Mouse (Mus musculus) splenic B cell, adult 2 months (primary cell): ENCODE measurements around the gene Mrpl39.

Experiments
- DNase-seq: peaks from one replicate; pipeline ENCODE4 v3.0.0-alpha.2; 2011; ENCODE audit warnings: low read depth, low spot score
- H3K27me3 ChIP-seq: 2 replicates; pipeline ENCODE4 v1.6.1; 2012; ENCODE audit warnings: mild to moderate bottlenecking, low read length, moderate library complexity, mixed read lengths; ENCODE audit not compliant: control insufficient read depth, poor library complexity, insufficient read depth, severe bottlenecking
- H3K36me3 ChIP-seq: 2 replicates; pipeline ENCODE4 v1.6.1; 2012; ENCODE audit warnings: mild to moderate bottlenecking, low read length, moderate library complexity, mixed read lengths; ENCODE audit not compliant: control insufficient read depth, poor library complexity, insufficient read depth, severe bottlenecking

The Mrpl39 gene

DNA sequence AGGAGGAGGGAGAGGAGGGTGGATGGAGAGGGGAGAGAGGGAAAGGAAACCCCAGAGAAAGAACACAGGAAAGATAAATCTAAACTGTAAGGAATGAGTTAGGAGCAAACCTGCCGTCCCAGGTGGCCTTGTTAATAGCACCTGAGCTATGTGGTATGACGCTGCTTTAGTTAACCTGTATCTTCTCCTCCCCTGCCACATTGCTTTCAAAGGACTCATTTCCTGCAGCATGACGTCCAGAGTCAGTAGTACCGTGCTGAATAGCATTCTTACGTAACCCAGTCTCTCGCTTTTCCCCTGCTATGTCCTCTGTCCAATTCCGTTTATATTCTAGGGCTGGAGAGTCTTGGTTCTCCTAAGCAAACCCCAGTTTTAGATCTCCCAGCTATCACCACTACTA is 35.3 kb upstream of the Mrpl39 start:
- Histone ChIP-seq H3K36me3 (no peaks in the 10 kb centered on the region), H3K27me3 (peaks cover 2% of the 10 kb centered on the region; the same call in 1 of the 2 replicates)
- DNase-seq: no peak

DNA sequence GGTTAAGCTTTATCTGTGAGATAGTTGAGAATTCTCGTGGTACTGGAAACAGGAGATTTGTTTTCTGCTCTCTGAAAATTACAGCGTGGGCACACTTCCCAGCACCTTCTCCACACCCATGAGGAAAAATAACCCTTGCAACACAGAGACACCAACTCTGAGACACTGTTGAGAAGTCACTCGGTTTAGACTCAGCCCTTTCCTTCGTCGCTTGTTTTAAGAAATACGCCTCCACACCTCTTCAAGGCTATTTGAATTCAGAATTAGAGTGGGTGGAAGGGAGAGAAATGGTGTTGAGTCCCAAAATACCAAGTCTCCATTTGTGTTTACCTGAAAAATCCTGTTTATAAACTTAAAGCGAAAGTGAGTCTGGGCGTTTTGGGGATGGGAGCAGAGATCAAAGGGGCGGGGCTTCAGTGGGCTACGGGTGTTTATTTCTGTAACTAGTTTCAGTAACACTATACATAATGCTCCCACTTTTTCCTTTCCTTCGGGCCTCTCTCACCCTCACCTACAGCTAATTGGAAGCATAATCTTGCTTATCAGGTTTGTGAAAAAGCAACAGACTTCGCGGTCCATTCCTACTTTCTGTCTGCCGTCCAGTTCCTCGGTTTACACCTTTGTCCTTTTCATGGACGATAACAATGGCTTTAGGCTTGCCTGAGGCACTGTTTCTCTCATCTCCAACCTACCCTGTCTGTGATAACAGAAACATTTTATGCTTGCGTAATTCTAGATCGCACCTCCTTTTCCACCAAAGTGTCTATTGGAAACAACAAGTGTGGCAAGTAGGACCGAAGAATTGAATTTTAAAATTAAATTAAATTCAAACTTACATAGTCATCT is 34.3 kb upstream of the Mrpl39 start:
- Histone ChIP-seq H3K27me3 (peaks cover 2% of the 10 kb centered on the region; the same call in 1 of the 2 replicates), H3K36me3 (no peaks in the 10 kb centered on the region)
- no peak for DNase-seq

DNA sequence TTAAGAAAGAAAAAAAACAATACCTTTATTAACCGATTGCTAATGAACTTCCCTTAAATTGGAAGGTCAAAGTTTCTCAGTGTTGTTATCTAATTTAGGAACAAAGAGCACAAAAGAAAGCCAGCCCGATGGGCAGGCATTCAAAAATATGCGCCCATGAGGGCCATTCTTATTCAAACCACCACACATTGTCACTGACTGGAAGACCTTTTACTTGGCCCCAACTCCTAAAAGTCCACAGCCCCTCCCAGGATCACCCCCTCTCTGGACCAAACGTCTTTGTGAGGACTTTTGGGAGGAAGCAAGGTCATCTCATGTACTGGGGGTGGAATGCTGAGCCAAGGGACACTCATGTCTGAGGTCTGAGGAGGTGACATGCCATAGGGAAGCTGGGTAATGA is 33.6 kb upstream of the Mrpl39 start:
- DNase-seq: no peak
- H3K36me3 ChIP-seq: no peaks in the 10 kb centered on the region
- H3K27me3 ChIP-seq: peaks cover 2% of the 10 kb centered on the region; the same call in 1 of the 2 replicates

DNA sequence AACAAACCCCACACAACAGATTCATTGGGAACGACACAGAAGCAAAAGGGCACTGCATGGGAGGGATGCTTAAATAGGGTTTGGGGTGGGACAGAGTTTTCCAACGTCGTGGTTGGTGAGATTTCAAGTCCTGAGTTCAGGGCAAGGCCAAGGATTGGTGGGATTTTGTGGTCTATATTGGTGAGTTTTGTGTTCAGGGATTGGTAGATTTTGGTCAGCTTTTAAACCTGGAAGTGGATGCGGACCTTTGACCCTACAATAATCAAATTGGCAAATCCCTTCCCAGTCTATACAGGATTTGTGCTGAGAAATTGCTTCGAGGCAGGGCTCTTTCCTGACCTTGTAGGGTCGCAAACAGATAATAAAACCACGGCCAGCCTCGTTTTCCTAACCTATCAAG is 32.4 kb upstream of the Mrpl39 start:
- Histone ChIP-seq H3K27me3 (no peaks in the 10 kb centered on the region), H3K36me3 (no peaks in the 10 kb centered on the region)
- no peak for DNase-seq

DNA sequence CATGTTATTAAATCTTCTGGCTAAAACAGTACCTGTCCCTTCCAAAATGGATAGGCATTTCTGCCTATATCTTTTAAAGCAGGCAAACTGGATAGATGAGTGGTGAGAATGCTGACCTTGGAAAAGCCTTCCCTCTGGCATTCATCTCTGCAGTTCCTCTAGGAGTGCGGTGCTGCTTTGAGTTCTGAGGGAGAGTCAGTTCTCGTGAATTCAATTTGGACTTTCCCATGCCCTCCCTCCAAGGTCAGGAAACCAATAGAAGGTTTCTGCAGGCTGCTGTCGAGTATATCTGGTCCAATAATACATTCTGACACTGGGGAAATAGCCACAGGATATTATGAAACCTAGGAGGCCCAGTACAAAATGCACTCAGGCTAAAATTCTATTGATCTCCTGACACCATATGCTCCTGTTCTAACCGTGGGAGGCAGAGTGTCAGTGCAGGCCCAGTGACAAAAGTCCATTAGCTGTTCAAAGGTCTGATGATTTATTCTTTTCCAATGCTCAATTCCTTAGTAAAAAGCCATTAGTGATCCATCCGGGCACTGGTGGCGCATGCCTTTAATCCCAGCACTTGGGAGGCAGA is 10.3 kb upstream of the Mrpl39 start:
- DNase-seq: no peak
- H3K36me3 ChIP-seq: no peaks in the 10 kb centered on the region
- 0 out of 2 replicates have a peak, but pooled peaks cover 2% of the 10 kb centered on the region for H3K27me3 ChIP-seq

DNA sequence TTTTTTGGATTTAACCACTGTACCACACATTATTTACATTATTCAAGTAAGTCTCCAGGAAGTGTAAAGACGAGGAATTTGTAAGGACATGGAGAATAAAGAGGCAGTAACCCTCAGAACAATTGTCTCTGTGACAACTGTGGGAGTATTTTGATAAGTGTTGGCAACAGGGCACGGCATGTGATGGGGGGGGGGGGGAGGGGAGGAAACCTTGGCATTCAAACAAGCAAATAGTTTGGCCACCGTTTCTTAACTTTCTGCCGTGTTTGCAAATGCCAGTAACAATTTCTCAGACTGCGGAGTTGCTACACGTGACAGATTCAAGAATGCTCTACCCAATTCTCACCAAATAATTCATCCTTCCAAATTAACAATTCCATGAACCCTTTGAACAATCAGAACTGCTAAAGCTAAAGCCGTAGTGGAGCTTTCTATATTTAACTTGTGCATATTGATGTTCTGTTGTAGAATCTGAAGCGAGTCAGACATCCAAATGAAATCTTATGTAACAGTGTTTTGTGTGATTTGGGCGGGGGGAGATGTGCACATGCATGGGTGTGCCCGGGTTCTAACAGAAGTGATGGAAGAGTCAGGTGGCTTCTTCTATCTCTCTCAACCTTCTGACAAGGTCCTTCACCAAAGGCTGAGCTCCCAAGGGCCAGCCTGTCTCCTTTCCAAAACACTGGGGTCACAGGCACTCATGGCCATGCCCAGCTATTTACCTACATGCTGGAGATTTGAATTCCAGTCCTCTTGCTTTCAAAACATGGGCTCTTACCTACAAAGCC is 9.4 kb upstream of the Mrpl39 start:
- no peak for DNase-seq
- Histone ChIP-seq H3K36me3 (no peaks in the 10 kb centered on the region), H3K27me3 (0 out of 2 replicates have a peak, but pooled peaks cover 2% of the 10 kb centered on the region)

DNA sequence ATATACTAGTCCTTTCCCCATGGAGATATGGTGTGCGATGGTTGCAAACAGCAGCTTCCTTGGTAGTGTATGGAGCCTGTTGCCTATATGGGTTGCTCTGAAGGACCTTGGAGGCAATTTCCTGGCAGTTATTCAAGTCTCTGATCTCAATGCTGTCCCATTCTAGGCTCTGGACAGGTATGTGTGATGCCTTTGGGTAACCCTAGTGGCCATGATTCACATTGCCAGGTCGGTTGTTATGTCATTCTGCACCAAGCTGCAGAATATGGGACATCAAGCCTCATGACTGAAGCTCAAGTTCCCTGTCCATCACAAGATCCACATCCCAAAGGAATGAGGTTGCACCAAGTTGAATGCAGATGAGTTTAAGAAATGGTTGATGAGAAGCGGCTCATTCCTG is 1.8 kb upstream of the Mrpl39 start:
- H3K27me3 ChIP-seq: no peaks in the 10 kb centered on the region
- H3K36me3 ChIP-seq: 0 out of 2 replicates have a peak, but pooled peaks cover 3% of the 10 kb centered on the region
- peak; percentile 47 for DNase-seq

DNA sequence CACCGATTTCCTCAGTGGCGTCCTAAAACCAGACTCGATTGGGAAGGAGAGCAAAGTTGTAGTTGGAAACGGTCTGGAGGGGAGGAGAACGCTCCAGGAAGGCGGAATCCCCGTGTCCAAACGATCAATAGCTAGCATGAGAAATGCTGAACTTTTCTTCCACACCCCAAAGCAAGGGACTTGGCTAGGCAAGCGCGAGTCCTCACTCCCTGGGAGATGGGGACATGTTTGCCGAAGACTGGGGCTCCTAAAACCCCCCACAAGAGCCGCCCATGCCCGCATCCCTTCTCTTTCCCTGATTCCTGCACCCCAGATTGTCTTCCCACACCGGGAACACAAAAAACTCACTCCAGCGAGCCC is 756 bp downstream of the Mrpl39 start:
- no peak for DNase-seq
- H3K27me3 ChIP-seq: no peaks in the 10 kb centered on the region
- peaks cover 4% of the 10 kb centered on the region; the same call in 1 of the 2 replicates for H3K36me3 ChIP-seq

DNA sequence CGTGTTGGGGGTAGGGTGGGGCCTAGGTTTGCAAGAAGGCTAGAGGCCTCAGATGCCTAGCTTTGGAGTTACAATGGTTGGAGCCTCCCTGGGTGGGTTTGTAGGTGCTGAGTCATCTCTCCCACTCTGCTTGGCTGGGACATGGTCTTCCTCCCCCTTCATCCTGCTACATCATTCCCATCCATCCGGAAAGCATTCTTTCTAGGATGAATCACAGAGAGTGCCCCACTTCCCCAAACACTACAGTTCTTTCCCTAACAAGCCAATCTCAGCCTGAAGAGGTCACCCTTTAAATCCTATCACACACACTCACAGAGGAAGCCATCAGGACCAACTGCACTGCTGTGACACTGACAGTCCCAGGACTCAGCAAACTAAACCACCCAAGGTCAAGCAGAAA is 14.9 kb downstream of the Mrpl39 start:
- DNase-seq: no peak
- peaks cover 13% of the 10 kb centered on the region for H3K36me3 ChIP-seq

DNA sequence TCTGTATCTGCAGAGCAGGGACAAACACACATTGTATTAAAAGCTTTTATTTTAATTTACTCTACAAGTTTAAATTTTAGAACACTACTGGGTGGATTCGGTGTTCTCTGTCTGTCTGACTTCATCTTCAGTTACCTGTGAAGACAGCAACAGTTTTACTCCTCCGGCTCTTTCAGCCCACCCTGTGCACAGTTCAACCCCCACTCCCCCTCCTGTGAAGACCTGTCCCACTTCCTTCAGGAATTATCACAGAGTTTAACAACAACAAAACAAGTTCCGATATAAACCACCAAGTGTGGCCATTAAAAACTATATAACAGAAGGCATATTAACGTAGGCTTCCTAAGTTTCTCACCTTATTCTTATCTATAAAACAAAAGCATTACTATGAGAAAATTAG is 17.3 kb downstream of the Mrpl39 start:
- no peak for DNase-seq
- Histone ChIP-seq H3K27me3 (no peaks in the 10 kb centered on the region), H3K36me3 (peaks cover 10% of the 10 kb centered on the region)

More for the DNA sequence above, 14.9 kb downstream of the Mrpl39 start:
- no peaks in the 10 kb centered on the region for H3K27me3 ChIP-seq

DNA sequence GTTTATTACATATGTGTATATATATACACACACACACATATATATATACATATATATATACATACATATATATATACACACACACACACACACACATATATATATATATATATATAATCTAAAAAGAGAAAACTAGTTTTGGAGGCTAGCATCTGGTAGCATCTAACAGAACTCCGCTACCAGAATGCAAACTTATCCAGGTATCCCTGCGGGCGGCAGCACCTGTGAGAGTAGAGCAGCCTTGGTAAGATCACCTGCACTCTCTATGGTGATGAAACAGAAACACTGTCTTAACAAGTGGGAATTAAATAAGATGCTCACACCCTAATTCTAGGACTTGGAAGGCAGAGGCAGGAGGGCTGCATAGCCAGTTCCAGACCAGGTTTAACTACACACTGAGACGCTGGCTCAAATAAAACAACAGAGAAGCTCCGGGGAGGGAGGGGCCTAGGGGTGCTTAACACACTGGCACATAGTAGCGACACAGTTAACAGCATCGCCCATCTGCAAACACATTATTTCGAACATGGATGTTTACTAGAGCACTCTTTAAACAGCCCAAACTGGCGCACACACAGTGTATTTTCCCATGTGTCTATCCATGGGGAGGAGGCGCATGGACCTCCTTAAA is 17.8 kb downstream of the Mrpl39 start:
- Histone ChIP-seq H3K27me3 (no peaks in the 10 kb centered on the region), H3K36me3 (peaks cover 6% of the 10 kb centered on the region)
- no peak for DNase-seq

DNA sequence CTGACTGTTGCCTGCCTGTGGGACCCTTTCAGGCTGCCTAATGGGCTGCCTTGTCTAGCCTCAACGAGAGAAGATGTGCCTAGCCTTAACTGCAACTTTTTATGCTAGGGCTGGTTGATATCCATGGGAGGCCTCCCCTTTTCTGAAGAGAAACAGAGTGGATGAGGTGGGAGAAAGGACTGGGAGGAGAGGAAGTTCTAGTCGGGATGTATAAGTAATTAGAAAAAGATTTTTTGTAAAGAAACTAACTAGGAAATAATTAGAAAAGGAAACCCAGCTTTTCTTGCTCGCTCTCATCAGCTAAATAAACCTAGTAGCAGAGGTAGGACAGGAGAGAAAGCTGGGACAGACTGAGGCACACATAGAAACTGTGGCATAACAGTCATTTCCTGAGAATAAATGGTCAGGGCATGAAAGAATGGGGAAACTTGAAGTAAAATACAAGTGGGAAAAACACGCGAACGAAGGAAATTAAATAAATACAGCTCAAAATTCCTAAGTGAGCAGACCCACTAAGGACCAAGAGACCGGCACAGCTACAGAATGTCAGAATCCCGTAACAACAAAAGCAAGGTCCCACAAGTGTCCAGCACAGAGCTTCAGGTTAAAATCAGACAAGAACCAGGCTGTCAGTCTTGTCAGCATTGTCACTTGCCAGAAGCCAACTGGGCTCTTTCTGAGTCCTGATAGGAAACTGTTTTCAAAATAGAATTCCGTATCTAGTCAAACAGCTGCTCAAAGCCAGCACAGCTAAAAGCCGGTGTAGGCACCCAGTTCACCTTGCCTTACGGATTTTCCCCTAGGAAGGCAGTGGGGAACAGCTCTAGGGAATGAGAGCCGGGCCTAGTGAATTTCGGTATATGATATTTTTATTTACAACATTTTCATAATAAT is 18.6 kb downstream of the Mrpl39 start:
- Histone ChIP-seq H3K36me3 (0 out of 2 replicates have a peak, but pooled peaks cover 4% of the 10 kb centered on the region), H3K27me3 (no peaks in the 10 kb centered on the region)
- DNase-seq: no peak

DNA sequence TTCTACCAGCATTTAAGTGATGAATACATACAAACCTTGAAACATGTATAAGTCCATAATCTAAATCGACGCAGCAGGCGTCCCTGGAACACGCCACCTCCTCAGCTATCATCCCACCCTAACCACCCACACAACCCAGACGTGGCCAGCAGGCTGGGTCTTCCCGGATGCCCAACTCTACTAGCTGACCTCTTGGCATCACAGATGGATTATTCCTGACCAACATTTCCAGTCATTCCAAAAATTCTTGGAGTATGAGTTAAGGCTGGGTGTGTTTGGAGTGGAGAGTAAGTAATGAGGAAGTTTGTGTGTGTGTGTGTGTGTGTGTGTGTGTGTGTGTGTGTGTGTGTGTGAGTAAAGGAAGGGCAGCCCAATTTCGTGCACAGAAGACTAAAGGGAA is 19.3 kb downstream of the Mrpl39 start:
- H3K27me3 ChIP-seq: no peaks in the 10 kb centered on the region
- 0 out of 2 replicates have a peak, but pooled peaks cover 2% of the 10 kb centered on the region for H3K36me3 ChIP-seq
- no peak for DNase-seq

DNA sequence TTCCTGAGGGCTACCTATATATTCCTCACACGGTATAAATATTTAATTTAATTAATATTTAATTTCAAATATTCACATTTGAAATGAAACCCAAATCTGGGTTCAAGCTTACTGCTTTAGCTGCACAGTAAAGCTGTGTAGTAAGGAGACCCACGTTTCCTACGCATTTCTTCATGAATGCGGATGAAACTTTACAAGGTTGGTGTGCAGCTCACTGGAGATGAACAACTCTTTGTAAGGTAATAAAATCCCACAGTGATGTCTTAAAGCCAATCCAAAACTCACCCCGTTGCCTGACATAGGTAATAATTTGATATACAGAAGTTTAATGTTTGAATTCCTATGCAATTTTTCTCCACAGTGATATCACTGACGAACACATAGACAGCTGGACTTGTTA is 20.6 kb downstream of the Mrpl39 start:
- no peak for DNase-seq
- H3K27me3 ChIP-seq: no peaks in the 10 kb centered on the region
- H3K36me3 ChIP-seq: no peaks in the 10 kb centered on the region
